Mouse (Mus musculus): ENCODE results near the gene Sgk1. TPM values are rescaled to one million over a fixed set of nuclear protein-coding genes. Genes with fewer than 3 reads are reported as not detected.
A peak's percentile ranks its signal among the peaks of the same experiment; 100 is the strongest.

Gene Sgk1
- polyA plus RNA-seq, 1 experiment from 2014 or later = 24.5 TPM

DNA sequence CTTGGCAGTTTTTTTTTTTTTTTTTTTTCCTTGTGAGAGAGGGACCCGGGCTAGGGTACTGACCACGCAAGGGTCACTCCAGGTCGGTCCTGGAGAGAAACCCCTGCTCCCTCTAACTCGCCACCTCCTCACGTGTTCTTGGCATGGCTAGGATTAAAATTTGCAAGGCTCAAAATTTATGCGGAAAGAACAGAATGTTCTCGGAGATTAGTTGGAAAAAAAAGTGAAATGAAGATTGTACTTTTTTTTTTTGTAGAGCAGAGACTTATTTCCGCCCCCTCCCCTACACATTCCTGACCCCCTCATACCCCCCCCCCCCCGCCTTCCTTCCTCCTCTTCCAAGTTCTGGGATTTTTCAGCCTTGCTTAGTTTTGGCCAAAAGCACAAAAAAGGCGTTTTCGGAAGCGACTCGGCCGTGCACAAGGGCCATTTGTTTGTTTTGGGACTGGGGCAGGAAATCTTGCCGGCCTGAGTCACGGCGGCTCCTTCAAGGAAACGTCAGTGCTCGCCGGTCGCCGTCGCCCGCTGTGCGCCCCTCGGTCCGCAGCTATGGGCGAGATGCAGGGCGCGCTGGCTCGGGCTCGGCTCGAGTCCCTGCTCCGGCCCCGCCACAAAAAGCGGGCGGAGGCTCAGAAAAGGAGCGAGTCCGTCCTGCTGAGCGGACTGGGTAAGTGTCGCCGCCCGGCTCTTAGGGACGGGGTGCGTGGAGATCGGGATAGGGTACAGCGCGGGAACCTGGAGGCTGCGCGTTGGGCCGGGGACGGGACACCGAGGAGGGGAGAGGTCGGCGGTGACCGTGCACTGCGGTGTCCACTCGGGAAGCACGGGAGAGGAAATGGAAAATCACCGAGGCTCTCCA, 111.8 kb downstream of the Sgk1 start:
- peak overlapping the region; percentile 92 for H3K4me2 ChIP-seq (ENCODE audit: low read depth, low read length, severe bottlenecking)
- H3K9me3 ChIP-seq (ENCODE audit: control insufficient read depth, low read length) = no peaks in the 10 kb centered on the region
- WGBS = under 1% methylated on average over 58 of the region's 60 CpGs
- H3K27me3 ChIP-seq (ENCODE audit: control insufficient read depth, insufficient read depth, low read length) = peaks cover 11% of the 10 kb centered on the region; the same call in 1 of the 2 replicates
- H3K4me1 ChIP-seq (replicated peaks; ENCODE audit: control insufficient read depth, insufficient read depth, low read length) = peaks cover 4% of the 10 kb centered on the region; the same call in 1 of the 2 replicates
- peak overlapping the region; percentile 61 for H3K4me3 ChIP-seq (ENCODE audit: low read depth, low read length)
- no peaks in the 10 kb centered on the region for H3K36me3 ChIP-seq (ENCODE audit: control insufficient read depth, insufficient read depth, low read length)
- peak overlapping the region; percentile 72 for H3K9ac ChIP-seq (ENCODE audit: low read length)
- ATAC-seq (replicated peaks; ENCODE audit: low FRiP score) = peak; percentile 75
- DNase-seq (ENCODE audit: low spot score) = no peak
- H3K27ac ChIP-seq (ENCODE audit: low read depth, low read length) = peak overlapping the region; percentile 41

DNA sequence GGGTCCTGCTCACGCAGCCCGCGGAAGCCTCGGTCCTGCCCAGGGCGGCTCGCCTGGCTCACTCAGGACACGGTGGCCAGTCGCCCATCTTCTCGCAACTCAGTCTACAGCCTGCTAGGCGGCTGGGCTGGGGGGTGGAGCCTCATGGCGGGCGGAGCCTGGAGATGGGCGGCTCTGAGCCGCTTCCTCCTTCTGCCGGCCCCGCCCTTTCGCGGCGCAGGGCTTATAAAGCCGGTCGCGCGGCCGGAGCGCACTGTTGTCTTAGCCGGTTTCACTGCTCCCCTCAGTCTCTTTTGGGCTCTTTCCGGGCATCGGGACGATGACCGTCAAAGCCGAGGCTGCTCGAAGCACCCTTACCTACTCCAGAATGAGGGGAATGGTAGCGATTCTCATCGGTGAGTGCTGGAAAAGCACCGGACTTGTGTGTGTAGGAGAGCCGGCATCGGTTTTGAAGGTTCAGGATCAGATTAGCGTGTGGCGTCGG, 112.5 kb downstream of the Sgk1 start:
- Histone ChIP-seq H3K36me3 (ENCODE audit: control insufficient read depth, insufficient read depth, low read length) (no peaks in the 10 kb centered on the region), H3K4me3 (ENCODE audit: low read depth, low read length) (peak overlapping the region; percentile 61), H3K4me1 (replicated peaks; ENCODE audit: control insufficient read depth, insufficient read depth, low read length) (peaks cover 4% of the 10 kb centered on the region; the same call in 1 of the 2 replicates), H3K4me2 (ENCODE audit: low read depth, low read length, severe bottlenecking) (peak overlapping the region; percentile 92), H3K27ac (ENCODE audit: low read depth, low read length) (peak overlapping the region; percentile 41), H3K27me3 (ENCODE audit: control insufficient read depth, insufficient read depth, low read length) (peaks cover 11% of the 10 kb centered on the region; the same call in 1 of the 2 replicates), H3K9me3 (ENCODE audit: control insufficient read depth, low read length) (no peaks in the 10 kb centered on the region), H3K9ac (ENCODE audit: low read length) (peak overlapping the region; percentile 72)
- peak; percentile 97 for ATAC-seq (replicated peaks; ENCODE audit: low FRiP score)
- under 1% methylated on average over 40 of the region's 40 CpGs for WGBS
- DNase-seq (ENCODE audit: low spot score) = peak; percentile 97

DNA sequence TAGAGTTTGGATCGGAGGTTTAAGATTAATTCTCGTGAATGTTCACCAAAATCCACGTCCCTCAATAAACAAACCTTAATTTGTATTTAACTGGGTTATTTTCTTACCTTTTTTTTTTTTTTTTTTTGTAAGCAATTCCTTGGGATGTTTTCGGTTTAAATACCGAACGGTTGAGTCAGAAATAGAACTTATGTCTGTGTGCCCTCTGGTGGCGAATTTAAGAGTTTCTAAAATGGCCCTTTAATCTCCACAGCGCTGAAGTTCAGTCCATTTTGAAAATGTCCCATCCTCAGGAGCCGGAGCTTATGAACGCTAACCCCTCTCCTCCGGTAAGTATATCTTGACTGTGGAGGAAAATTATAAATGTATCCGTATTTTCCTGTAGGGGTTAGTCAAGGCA, 113.2 kb downstream of the Sgk1 start:
- peaks cover 11% of the 10 kb centered on the region; the same call in 1 of the 2 replicates for H3K27me3 ChIP-seq (ENCODE audit: control insufficient read depth, insufficient read depth, low read length)
- peaks cover 4% of the 10 kb centered on the region; the same call in 1 of the 2 replicates for H3K4me1 ChIP-seq (replicated peaks; ENCODE audit: control insufficient read depth, insufficient read depth, low read length)
- H3K9ac ChIP-seq (ENCODE audit: low read length) = no peak overlapping the region
- WGBS = 14% methylated on average over 12 of the region's 12 CpGs
- DNase-seq (ENCODE audit: low spot score) = peak; percentile 59
- H3K4me3 ChIP-seq (ENCODE audit: low read depth, low read length) = peak overlapping the region; percentile 61
- no peaks in the 10 kb centered on the region for H3K36me3 ChIP-seq (ENCODE audit: control insufficient read depth, insufficient read depth, low read length)
- no peak overlapping the region for H3K27ac ChIP-seq (ENCODE audit: low read depth, low read length)
- ATAC-seq (replicated peaks; ENCODE audit: low FRiP score) = no peak
- H3K4me2 ChIP-seq (ENCODE audit: low read depth, low read length, severe bottlenecking) = peak overlapping the region; percentile 92
- no peaks in the 10 kb centered on the region for H3K9me3 ChIP-seq (ENCODE audit: control insufficient read depth, low read length)

DNA sequence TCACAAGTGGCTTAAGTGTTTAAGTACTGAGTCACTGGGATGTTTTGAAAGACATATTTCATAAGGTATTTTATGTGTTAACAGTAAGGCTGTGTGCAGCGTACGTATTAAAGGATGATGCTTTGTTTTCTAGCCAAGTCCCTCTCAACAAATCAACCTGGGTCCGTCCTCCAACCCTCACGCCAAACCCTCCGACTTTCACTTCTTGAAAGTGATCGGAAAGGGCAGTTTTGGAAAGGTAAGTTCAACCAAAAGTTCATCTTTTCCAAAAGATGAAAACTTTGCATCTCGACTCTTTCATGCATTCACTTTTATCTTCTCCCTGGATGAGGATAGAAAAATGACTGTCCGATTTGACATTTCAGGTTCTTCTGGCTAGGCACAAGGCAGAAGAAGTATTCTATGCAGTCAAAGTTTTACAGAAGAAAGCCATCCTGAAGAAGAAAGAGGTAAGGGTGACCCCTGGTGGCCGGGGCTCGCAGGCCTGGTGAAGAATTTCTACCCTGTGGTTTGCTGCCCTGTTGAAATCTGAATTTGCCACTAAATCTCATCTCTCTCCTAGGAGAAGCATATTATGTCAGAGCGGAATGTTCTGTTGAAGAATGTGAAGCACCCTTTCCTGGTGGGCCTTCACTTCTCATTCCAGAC, 113.8 kb downstream of the Sgk1 start:
- Histone ChIP-seq H3K4me3 (ENCODE audit: low read depth, low read length) (no peak overlapping the region), H3K27me3 (ENCODE audit: control insufficient read depth, insufficient read depth, low read length) (peaks cover 11% of the 10 kb centered on the region; the same call in 1 of the 2 replicates), H3K4me1 (replicated peaks; ENCODE audit: control insufficient read depth, insufficient read depth, low read length) (peaks cover 4% of the 10 kb centered on the region; the same call in 1 of the 2 replicates), H3K27ac (ENCODE audit: low read depth, low read length) (no peak overlapping the region), H3K36me3 (ENCODE audit: control insufficient read depth, insufficient read depth, low read length) (no peaks in the 10 kb centered on the region), H3K9me3 (ENCODE audit: control insufficient read depth, low read length) (no peaks in the 10 kb centered on the region), H3K4me2 (ENCODE audit: low read depth, low read length, severe bottlenecking) (peak overlapping the region; percentile 26; the same call in 1 of the 2 replicates), H3K9ac (ENCODE audit: low read length) (no peak overlapping the region)
- WGBS = 63% methylated on average over 11 of the region's 11 CpGs
- ATAC-seq (replicated peaks; ENCODE audit: low FRiP score) (no peak), DNase-seq (ENCODE audit: low spot score) (peak; percentile 86)

DNA sequence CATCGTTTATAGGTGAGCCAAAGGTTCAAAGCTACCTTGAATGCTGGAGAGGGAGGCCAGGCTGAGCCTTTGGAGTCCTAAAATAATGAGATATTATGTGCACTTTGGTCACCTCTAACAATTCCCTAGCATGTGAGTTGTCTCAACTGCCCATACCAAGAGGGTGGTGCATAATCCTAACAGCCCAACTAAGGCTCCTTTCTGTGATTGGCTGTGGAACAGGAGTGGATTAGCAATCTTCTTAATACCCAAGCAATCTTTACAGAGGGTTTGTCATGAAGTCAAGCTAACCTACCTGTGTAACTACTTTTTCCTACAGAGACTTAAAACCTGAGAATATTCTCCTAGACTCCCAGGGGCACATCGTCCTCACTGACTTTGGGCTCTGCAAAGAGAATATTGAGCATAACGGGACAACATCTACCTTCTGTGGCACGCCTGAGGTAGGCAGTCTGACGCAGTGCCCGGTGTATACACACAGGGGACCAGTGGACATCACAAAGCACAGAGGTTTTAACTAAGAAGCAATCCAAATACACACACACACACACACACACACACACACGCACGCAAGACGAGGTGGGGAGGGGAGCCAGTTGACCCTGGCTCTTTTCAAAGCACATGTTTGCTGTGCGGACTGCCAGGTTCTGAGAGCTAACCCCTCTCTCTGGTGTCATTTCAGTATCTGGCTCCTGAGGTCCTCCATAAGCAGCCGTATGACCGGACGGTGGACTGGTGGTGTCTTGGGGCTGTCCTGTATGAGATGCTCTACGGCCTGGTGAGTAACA, 114.9 kb downstream of the Sgk1 start:
- H3K4me2 ChIP-seq (ENCODE audit: low read depth, low read length, severe bottlenecking) = no peak overlapping the region
- H3K36me3 ChIP-seq (ENCODE audit: control insufficient read depth, insufficient read depth, low read length) = no peaks in the 10 kb centered on the region
- H3K4me1 ChIP-seq (replicated peaks; ENCODE audit: control insufficient read depth, insufficient read depth, low read length) = peaks cover 3% of the 10 kb centered on the region; the same call in 1 of the 2 replicates
- no peaks in the 10 kb centered on the region for H3K9me3 ChIP-seq (ENCODE audit: control insufficient read depth, low read length)
- 92% methylated on average over 14 of the region's 14 CpGs for WGBS
- no peak overlapping the region for H3K9ac ChIP-seq (ENCODE audit: low read length)
- H3K27ac ChIP-seq (ENCODE audit: low read depth, low read length) = no peak overlapping the region
- DNase-seq (ENCODE audit: low spot score) (no peak), ATAC-seq (replicated peaks; ENCODE audit: low FRiP score) (no peak)
- peaks cover 9% of the 10 kb centered on the region; the same call in 1 of the 2 replicates for H3K27me3 ChIP-seq (ENCODE audit: control insufficient read depth, insufficient read depth, low read length)
- H3K4me3 ChIP-seq (ENCODE audit: low read depth, low read length) = no peak overlapping the region

DNA sequence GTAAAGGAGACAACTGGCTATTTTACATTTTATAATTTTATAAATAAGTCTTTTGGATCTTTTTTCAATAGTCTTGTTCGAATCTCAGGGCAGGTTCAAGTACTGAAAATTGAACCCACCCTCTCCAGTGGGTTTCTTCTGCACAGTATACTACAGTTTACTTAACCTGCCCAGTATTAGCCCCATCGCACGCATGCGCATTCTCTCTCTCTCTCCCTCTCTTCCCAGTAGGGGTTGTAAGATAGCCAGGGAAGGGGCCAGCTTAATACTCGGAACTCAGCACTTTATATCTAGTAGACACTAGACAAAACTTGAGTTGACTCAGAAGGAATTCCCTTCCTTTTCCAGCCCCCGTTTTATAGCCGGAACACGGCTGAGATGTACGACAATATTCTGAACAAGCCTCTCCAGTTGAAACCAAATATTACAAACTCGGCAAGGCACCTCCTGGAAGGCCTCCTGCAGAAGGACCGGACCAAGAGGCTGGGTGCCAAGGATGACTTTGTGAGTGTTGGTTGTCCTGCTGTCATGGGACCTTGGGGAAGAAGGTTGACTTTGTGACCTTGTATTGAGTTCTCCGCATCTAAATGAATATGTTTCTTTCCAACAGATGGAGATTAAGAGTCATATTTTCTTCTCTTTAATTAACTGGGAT, 115.7 kb downstream of the Sgk1 start:
- no peak overlapping the region for H3K4me3 ChIP-seq (ENCODE audit: low read depth, low read length)
- DNase-seq (ENCODE audit: low spot score) (no peak), ATAC-seq (replicated peaks; ENCODE audit: low FRiP score) (no peak)
- H3K4me1 ChIP-seq (replicated peaks; ENCODE audit: control insufficient read depth, insufficient read depth, low read length) = peaks cover 1% of the 10 kb centered on the region; the same call in 1 of the 2 replicates
- no peak overlapping the region for H3K27ac ChIP-seq (ENCODE audit: low read depth, low read length)
- H3K4me2 ChIP-seq (ENCODE audit: low read depth, low read length, severe bottlenecking) = no peak overlapping the region
- H3K9ac ChIP-seq (ENCODE audit: low read length) = no peak overlapping the region
- peaks cover 1% of the 10 kb centered on the region; the same call in 1 of the 2 replicates for H3K27me3 ChIP-seq (ENCODE audit: control insufficient read depth, insufficient read depth, low read length)
- 92% methylated on average over 12 of the region's 12 CpGs for WGBS
- H3K9me3 ChIP-seq (ENCODE audit: control insufficient read depth, low read length) = no peaks in the 10 kb centered on the region
- no peaks in the 10 kb centered on the region for H3K36me3 ChIP-seq (ENCODE audit: control insufficient read depth, insufficient read depth, low read length)

DNA sequence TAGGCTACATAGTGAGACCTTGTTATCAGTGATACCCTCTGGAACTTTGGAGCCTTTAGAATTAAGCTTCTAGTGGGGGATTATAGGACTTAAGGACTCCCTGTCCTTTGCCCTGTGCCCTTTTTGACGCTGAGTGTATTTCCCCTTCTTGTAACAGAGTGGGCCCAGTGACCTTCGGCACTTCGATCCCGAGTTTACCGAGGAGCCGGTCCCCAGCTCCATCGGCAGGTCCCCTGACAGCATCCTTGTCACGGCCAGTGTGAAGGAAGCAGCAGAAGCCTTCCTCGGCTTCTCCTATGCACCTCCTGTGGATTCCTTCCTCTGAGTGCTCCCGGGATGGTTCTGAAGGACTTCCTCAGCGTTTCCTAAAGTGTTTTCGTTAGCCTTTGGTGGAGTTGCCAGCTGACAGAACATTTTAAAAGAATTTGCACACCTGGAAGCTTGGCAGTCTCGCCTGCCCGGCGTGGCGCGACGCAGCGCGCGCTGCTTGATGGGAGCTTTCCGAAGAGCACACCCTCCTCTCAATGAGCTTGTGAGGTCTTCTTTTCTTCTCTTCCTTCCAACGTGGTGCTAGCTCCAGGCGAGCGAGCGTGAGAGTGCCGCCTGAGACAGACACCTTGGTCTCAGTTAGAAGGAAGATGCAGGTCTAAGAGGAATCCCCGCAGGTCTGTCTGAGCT, 116.7 kb downstream of the Sgk1 start:
- no peak overlapping the region for H3K4me2 ChIP-seq (ENCODE audit: low read depth, low read length, severe bottlenecking)
- no peak overlapping the region for H3K9ac ChIP-seq (ENCODE audit: low read length)
- H3K36me3 ChIP-seq (ENCODE audit: control insufficient read depth, insufficient read depth, low read length) = no peaks in the 10 kb centered on the region
- no peak overlapping the region for H3K27ac ChIP-seq (ENCODE audit: low read depth, low read length)
- H3K9me3 ChIP-seq (ENCODE audit: control insufficient read depth, low read length) = no peaks in the 10 kb centered on the region
- WGBS = 85% methylated on average over 28 of the region's 28 CpGs
- no peaks in the 10 kb centered on the region for H3K4me1 ChIP-seq (replicated peaks; ENCODE audit: control insufficient read depth, insufficient read depth, low read length)
- no peak for DNase-seq (ENCODE audit: low spot score)
- H3K27me3 ChIP-seq (ENCODE audit: control insufficient read depth, insufficient read depth, low read length) = no peaks in the 10 kb centered on the region
- no peak overlapping the region for H3K4me3 ChIP-seq (ENCODE audit: low read depth, low read length)
- no peak for ATAC-seq (replicated peaks; ENCODE audit: low FRiP score)

Measured in forebrain, embryonic 11.5 days (tissue).